Mouse (Mus musculus) T-cell, adult 2 months (primary cell): ENCODE results near the gene Pla2g5.

Experiments
- DNase-seq: peaks from one replicate; pipeline ENCODE4 v3.0.0; 2022; ENCODE audit warnings: low spot score

Pla2g5 gene

DNA sequence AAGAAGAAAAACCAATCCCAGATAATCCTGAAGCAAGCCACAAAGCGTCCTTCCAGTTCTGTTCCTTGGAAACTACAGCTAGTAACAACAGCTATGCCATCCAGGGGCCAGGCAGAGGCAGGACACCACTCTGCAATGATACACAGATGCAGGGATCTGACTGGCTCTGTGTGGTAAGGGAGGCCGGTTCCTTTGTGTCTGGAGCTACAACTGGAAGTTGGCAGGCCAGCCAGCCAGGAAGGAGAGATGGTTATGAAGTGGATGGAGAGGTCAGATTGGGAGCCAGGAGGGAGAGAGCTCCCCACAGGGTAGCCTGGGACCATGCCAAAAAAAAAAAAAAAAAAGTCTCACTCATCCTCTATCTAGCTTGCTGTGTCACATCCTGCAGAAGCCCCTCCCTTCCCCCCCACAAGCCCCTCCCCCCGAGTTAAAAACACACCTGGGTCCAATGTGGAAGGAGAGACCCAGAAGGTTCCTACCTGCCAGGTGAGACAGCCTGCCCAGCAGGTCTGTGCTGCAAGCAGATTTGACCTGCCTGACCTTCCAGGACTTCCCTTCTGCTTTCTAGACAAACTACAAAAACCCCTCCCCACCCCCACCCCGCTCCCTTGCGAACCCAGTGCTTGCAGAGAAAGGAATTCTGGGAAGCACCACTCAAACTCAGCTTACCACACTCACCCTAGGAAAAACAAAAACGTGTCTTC lies 66.6 kb downstream of the Pla2g5 start:
- DNase-seq: no peak

DNA sequence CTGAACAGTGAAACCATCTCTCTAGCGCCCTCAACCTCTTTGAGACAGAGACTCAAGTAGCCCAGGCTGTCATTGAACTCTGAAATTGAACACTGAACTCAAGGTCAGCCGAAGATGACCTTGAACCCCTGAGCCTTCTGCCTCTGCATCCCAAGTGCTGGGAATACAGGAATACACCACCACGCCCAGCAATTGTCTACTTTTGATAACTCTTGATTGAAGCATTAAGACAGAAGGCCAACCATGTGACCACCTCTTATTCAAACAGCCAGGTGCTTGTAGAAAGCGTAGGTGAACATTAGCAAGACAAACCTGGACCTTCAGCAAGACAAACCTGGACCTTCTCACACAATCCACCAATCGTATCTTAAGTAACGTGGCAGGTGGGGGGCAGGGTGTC lies 68.9 kb downstream of the Pla2g5 start:
- DNase-seq: no peak

DNA sequence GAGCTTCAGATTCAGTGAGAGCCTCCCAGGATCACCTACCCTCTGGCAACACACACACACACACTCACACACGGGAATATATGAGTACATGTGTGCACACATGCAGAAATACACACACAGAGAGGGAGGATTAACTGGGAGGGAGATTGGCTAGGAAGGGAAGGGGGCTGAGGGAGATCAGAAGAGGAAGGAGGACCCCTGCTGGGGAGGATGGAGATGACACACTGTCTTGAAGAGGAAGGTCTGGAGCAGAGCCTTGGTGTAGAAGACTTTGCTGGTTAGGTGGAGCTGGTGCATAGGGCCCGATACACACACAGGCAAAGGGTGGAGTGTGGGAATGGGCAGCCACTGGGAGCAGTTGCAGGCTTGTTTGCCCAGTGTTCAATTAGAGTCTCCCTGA lies 70.0 kb downstream of the Pla2g5 start:
- DNase-seq: no peak

DNA sequence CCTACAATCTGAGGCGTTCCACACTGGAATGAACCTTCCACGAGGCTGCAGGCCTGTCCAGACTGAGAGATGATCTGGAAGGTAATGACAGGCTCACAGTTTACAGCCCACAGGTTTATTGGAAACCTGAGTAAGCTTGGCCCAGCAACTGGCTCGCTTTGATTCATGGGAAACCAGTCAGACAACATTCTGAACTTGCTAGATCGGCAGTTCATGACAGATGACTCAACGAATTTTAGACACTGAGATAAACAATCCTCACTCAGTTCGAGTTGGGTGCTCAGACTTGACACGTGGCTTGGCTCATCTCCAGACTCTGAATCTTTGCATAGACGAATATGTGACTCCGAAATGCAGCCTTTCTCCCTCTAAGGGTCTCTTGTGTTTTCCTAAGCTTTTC lies 70.7 kb downstream of the Pla2g5 start:
- no peak for DNase-seq

GRCm38 (mm10) chr4:138791452-138791851 lies 71.8 kb downstream of the Pla2g5 start:
- no peak for DNase-seq

GRCm38 (mm10) chr4:138788381-138788780 lies 74.9 kb downstream of the Pla2g5 start:
- no peak for DNase-seq

DNA sequence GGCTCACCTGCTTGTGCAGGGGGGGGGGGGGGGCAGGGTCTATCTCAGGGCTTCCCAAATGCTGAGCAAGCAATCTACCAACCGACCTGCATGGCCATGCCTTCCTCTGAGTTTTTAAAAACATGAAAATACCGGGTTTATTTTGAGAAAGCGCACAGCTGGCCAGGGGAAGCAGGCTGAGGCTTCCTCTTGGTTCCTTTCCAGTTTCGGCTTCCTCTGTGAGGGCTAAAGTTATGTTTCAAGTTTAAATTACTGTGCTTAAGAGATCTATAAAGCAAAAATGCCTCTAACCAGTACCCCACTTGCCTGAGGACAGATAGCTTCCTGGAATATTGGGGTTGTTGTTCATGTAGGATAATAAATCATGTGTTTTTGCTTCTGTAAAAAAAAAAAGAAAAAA lies 77.1 kb downstream of the Pla2g5 start:
- no peak for DNase-seq

DNA sequence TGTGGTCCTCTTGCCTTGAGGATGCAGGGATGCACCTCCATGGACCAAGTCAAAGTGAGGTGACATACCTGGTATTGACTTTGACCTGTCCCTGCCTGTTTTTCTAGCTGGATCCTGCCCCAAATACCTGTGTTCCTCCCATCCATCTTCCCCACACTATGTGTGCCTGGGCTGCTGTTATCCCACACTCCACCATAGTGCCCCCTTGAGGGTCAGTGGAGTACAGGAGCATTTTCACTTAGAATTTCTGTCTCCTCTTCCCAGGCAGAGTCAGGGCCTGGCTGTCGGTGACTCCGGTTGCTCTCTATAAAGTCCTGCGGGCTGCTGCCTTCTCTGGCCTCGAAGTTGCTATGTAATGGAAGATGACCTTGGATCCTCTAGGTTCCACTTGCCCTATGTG lies 77.6 kb downstream of the Pla2g5 start:
- DNase-seq: no peak

GRCm38 (mm10) chr4:138782098-138782497 lies 81.2 kb downstream of the Pla2g5 start:
- DNase-seq: no peak

- DNase-seq: no peak
Measured at GRCm38 (mm10) chr4:138780300-138780699, 83.0 kb downstream of the Pla2g5 start.

DNA sequence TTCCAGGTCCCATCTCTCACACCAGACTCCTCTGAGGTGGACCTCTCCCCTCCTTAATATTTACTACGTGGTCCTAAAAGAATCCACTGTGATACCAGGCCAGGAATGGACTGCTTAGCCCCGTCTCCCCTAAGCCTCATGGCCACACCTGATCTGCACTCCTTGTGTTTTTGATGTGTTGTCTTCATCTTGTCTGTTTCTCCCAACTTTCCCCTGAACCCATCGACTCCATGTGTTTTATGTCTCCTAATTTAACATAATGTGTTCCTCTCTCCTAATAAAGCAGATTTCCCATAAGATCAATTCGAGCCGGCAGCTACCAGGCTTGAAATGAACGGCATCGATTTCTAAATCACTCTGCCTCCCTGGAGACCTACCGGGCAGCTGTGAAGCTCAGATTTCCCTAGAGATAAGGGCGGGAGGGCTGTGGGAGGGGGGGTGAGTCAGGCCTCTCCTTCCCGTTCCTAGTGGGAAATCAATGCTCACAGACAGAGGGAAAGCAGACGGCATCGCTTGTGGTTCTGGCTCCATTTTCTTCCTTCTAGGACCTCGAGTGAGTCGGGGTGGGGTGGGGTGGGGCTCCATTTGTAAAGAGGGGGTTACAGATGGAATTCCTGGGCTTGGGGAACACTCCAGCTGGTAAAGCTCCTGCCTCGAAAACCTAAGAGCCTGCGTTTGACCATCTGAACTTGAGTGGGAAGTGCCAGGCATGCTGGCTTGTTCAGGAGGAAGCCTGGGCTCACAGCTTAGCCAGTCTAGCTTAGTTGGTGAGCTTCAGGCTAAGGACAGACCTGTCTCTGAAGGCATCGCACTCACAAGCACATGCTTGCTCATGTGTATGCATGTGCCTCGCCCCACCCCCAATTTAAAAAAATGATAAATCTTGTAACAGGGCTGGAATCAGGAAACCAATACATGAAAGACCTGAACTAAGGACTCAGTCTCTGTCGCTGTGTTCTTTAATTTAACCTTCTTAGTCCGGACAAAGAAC lies 85.6 kb downstream of the Pla2g5 start:
- no peak for DNase-seq

DNA sequence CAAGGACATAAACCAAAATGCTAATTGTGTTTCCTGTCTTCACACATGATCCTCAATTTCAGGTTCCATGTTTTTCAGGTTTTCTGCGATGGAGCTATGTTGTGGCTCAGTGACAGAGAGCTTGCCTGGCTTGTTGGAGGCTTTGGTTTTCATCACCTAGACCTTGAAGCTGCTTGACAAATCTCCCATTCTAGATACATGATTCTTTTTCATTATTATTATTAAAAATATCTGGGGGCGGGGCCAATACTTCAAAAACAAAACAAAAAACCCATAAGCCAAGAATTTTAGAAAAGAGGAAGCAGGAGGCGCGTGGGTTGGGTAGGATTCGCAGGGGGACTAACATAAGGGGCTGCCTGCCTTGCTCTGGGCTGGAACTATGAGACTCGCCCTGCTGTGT lies 87.8 kb downstream of the Pla2g5 start, which contains the start of gene Pla2g2d:
Gene Pla2g2d (plus strand): TSS at position 301 of the 400 bp plus-strand sequence.
- no peak for DNase-seq

DNA sequence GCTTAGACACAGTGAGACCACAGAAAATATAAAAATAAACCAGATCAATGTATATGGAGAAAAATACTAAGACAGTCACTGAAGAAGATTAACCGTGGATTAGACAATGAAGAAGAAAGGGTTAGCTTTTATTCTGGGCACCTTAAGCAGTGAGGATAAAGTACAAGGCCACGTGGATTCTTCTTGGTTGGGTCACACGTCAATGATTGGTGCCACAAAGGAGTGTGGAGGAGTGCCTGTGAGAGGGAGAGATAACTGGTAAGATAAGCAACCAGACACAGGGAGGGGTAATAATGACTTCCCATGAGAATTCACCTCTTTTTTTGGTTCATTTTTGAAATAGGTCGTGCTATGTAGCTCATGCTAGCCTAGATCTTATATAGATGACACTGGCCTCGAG lies 90.9 kb downstream of the Pla2g5 start:
- no peak for DNase-seq

GRCm38 (mm10) chr4:138771970-138772369 lies 91.3 kb downstream of the Pla2g5 start:
- no peak for DNase-seq

DNA sequence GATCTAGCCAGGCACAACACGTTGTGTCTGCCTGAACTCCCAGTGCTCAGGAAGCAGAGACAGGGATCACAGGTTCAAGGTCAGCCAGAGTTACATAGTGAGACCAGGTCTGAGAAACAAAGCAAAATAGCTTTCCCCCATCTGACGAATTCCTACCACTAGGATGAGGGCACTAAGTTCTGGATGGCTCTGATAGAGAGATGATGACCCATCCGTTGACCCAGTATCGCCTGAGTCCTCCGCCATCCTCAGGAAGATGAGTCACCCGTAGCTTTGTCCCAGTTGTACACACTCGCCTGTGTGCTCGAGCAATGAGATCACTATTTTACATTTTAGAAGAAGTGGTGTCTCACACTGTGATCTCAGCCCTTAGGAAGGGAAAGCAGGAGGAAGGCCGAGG lies 101.0 kb downstream of the Pla2g5 start:
- DNase-seq: no peak

DNA sequence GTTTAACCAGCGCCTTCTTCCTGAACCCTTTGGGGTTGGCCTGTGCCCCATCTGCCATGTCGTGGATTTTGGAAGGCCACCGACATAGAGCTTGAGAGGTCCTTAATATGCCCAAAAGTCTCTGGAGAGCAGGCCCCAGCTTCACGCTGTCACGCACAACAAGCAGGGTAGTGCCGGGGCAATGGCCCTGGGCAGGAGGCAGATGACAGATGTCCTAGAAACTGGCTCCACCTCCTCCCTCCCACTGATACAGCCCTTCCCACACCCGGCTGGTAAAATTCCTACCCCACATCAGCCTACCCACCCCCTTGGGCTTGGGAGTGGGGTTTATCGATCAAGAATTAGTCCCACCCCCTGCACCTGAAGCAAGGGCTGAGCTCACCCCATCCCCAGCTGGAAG lies 105.9 kb downstream of the Pla2g5 start, which contains the start of gene Pla2g2f:
Gene Pla2g2f (minus strand): TSS at position 211 of the 400 bp plus-strand sequence.
- DNase-seq: no peak

- no peak for DNase-seq
Measured at GRCm38 (mm10) chr4:138755983-138756382, 107.3 kb downstream of the Pla2g5 start.

GRCm38 (mm10) chr4:138755439-138755838 lies 107.8 kb downstream of the Pla2g5 start:
- DNase-seq: no peak

- no peak for DNase-seq
Measured at GRCm38 (mm10) chr4:138754432-138754831, 108.8 kb downstream of the Pla2g5 start.

- DNase-seq: no peak
Measured at GRCm38 (mm10) chr4:138753608-138754007, 109.7 kb downstream of the Pla2g5 start.

DNA sequence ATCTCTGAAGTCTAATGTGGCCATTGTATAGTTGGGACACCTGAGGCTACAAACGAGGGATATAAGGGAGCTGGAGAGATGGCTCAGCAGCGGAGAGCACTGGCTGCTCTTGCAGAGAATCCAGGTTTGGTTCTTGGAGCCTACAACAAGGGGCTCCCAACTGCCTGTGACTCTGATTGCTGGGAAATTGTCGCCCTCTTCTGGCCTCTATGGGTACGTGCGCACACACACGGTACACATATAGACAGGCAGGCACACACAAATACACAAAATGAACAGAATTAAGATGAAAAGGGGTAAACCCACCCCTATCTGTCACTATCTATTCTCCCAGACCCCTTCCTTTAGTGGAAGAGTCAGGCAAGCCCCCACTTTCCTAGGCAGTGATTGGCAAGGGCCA lies 110.7 kb downstream of the Pla2g5 start:
- no peak for DNase-seq
